Mouse (Mus musculus): ENCODE results near the gene Zbtb12.
"Not testable (repeated sequence)": the region's sequence is repeated elsewhere in the genome, so short reads cannot be mapped to it uniquely, and the experiment has no call there.

Gene Zbtb12

DNA sequence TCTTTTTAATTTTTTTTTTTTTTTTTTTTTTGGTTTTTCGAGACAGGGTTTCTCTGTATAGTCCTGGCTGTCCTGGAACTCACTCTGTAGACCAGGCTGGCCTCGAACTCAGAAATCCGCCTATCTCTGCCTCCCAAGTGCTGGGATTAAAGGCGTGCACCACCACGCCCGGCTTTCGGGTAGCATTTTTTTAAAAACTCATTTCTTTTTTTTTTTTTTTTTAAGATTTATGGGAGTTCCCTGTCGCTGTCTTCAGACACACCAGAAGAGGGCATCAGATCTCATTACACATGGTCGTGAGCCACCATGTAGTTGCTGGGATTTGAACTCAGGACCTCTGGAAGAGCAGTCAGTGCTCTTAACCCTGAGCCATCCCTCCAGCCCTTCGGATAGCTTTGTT is 22.7 kb downstream of the Zbtb12 start:
- DNase-seq (ENCODE audit: extremely low spot score): not testable (repeated sequence)

DNA sequence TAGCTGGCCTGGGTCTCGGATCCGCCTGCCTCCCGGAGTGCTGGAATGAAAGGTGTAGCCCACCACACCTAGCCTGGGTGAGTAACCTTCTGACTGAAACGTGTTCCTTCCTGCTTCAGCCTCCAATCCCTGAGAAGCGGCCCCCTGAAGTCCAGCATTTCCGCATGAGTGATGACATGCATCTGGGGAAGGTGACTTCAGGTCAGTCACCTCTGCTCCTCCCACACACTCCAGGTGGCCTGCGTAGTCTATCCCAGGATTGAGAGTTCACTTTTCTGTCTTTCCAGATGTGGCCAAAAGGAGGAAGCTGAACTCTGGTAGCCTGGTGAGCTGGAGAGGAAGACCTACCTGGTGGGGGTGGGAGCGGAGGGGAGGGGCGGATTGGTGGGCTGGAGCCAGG is 23.6 kb downstream of the Zbtb12 start:
- no peak for DNase-seq (ENCODE audit: extremely low spot score)

DNA sequence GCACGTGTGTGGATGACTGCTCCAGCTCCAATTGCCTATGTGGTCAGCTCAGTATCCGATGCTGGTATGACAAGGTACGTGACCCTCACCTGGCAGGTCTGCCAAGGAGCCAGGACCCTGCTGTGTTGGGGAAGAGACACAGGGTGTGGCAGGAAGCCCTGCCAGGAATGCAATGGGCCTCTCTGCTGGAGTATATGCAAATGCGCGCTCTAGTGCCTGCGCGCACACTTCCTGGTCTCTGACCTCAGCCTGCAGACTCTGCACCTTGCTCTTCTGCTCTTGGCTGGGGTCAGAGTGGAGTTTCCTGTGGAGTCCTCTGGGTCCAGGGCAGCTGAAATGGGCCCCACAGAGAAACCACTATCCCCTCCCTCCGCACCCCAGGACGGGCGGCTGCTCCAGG is 31.7 kb downstream of the Zbtb12 start:
- DNase-seq (ENCODE audit: extremely low spot score): no peak

DNA sequence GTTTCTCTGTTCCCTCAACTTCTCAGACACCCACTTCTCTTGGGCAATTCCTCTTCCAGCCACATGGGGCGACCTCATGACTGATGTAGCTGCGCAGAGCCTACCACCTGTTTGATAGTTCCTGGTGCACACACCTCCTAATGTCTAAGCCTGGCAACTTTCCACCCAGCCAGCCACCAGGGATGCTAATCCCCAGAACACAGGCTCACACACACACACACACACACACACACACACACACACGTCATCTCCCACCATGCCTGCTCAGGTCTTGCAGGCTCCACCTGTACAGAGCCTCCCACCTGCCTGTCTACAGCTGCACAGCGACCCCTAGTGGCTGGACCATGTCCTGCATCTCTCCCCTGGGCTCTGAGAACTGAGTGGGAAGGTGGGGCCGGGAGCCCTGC is 32.7 kb downstream of the Zbtb12 start:
- DNase-seq (ENCODE audit: extremely low spot score): peak; percentile 75

DNA sequence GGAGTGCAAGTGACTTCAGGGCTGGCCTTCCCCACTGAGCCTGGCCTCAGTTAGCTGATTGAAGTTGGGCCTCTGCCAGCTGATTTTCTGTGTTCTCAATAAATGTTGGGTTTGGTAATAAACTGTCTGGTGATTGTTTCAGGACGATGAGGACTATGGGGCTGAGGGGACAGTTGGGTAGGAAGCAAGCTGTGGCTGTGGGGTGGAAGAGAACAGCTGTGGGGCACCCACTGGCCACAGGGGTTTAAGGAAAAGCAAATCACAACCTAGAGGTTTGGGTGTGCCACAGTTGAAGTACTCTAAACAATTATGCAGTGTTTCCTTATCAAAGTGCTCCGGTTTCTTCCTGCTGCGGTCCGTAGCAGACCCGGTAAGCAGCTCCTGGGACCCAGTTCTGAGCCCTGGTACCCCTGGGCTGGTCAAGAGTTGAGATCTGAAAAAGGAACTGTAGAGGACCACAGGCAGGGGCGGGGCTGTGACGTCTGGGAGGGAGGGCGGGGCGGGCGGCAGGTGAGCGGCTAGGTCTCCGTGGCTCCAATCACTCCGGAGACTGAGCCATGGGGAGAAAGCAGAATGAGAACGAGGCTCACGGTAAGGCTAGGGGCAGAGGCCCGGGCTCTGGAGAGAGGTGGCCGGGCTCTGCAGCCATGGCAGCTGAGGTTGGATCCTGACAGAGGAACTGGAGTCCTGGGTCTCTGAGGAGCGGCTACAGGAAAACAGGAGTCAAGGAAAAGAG is 34.8 kb downstream of the Zbtb12 start, which contains the start of gene Slc44a4:
Slc44a4 (plus strand) TSS at position 537 of the 736 bp plus-strand sequence.
- no peak for DNase-seq (ENCODE audit: extremely low spot score)

DNA sequence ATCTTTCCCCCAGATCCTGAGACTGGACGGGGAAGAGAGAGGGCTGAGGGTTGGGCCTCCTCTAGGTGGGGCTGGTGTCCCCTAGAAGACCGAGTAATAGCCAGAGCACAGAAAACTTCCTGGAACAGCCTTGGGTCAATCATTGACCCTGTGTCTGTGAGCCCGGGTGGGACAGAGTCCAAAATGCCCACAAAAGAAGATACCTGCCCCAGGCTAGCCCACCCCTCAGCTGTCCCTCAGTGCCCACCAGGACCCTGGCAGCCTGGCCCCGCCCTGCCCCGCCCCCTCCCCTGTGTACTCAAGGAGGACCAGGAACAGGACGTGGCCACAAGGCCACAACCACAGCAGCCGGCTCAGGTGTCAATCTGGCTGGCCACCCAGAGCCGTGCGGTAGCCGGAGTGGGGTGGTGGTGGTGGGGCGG is 36.1 kb downstream of the Zbtb12 start:
- DNase-seq (ENCODE audit: extremely low spot score): peak; percentile 52

DNA sequence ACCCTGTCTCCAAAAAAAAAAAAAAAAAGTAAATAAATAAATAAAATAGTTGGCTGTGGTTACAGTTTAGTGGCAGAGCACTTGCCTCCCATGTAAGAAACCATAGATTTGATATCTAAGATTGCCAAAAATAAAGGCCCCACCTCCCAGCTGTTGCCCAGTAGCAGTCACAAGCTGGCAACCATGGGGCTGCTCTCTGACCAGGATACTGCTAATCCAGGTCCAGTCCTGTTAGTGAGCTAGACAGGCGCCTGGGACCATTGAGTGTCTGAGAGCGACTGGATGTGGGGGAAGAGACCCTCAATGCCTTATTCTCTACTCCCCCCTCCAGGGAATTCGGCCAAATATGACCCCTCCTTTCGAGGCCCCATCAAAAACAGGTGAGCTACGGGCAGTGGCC is 37.0 kb downstream of the Zbtb12 start:
- no peak for DNase-seq (ENCODE audit: extremely low spot score)

DNA sequence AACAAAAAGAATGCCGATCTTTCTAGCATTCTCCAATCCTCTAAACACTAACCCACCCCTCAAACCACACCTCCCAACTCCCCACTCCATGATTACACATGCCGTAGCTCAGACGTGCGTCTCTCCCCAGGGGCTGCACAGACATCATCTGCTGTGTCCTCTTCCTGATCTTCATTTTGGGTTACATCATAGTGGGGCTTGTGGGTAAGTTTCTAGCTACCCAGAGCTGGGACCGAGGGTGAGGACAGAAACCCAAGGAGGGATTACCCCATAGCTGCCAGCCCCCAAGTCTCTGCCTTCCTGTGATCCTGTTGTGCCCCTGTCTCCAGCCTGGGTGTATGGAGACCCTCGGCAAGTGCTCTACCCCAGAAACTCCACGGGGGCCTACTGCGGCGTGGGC is 37.9 kb downstream of the Zbtb12 start:
- no peak for DNase-seq (ENCODE audit: extremely low spot score)

DNA sequence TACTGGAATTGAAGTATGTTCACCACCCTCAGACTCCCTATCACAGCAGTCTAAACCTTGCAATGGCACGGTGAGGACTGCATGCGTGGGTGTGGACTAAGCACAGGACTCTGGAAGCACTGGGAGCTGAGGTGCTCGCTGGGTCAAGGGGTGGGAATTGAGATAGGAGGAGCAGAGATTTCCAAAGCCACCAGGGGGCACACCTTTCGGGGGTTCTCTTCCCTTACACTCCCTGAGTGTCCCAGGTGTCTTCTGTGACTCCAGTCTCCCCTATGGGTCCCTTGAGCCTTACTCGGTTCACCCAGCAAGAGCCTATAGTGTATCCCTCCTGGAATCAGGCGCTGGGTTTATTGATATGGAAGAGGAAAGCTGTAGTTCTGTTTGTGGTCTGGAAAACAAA is 43.7 kb downstream of the Zbtb12 start:
- no peak for DNase-seq (ENCODE audit: extremely low spot score)

DNA sequence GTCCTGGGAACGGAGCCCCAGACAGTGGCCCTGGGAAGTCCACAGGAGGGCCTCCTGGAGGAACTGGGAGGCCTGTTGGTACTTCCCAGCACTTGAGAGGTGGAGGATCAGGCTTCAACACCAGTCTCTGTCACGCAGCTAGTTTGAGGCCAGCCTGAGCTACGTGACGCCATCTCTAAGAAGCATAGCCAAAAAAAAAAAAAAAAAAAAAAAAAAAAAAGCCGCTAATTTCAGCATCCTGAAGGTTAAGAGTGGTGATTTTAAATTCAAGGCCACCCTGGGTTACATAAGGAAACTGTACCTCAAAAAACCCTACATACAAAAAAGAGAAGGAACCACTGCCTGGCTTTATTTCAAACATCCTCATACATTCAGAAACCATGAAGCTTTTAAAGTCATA is 45.0 kb downstream of the Zbtb12 start:
- no peak for DNase-seq (ENCODE audit: extremely low spot score)

DNA sequence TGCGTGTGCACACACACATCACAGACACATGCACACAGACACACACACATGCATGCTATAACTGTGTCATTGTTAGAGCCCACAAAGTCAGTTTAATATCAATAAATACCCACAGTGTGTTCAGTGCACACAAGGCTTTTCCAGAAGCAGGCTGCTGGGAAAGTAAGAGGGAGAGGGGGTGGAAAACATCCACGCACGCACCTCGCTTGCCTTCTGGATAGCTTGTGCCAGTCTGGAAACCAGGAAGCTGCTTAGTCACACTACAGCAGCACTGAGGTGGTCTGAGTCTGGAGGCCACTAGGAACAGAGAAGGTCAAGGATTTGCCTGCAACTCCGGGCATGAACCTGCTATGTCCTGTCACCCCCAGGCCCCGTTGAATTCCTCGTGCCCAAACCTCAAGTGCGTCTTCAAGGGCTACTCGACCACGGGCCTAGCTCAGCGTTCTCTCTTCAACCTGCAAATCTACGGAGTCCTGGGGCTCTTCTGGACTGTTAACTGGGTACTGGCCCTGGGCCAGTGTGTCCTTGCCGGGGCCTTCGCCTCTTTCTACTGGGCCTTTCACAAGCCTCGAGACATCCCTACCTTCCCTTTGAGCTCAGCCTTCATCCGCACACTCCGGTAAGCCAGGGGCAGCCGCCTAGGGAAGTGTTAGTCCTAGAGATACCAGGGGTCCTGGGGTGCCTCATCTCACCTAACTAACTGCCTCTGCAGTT is 48.2 kb downstream of the Zbtb12 start:
- DNase-seq (ENCODE audit: extremely low spot score): no peak

DNA sequence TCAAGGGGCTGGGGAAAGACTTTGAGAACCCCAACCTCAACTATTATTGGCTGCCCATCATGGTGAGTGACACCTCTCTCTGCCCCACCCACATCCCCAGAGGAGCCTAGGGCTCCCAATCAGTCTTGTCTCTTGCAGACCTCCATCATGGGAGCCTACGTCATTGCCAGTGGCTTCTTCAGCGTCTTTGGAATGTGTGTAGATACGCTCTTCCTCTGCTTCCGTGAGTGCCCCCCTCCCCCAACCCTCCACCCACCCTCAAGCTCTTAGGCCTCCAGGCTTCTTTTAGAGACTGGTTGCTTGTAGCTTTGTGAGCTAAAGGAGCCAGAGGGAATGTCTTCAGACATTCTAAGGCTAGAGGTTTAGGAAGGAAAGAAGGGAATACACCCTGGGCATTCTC is 49.6 kb downstream of the Zbtb12 start:
- DNase-seq (ENCODE audit: extremely low spot score): no peak

DNA sequence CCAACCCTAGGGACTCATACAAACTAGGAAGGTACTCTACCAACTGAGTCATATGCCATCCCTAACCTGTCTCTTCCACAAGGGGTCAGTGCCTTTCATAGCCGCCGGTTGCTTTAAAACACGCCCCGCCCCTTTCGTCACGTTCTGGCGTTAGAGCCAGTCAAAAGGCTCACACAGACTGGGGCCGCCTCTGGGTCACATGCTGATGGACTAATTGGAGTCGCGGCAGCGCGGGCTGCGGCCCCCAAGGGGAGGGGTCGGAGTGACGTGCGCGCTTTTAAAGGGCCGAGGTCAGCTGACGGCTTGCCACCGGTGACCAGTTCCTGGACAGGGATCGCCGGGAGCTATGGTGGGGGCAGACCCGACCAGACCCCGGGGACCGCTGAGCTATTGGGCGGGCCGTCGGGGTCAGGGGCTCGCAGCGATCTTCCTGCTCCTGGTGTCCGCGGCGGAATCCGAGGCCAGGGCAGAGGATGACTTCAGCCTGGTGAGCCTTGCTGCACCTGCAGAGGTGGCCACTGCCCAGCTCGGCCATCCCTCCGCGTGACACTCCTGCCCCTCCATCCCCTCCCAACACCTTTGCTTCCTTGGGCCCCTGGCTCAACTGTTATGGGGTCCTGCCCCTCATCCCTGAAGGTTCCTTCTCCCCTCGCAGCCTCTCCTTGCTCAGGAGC is 51.9 kb downstream of the Zbtb12 start, which contains the start of gene Neu1:
Neu1 (plus strand) TSS at position 193 of the 674 bp plus-strand sequence.
- DNase-seq (ENCODE audit: extremely low spot score): peak; percentile 96

DNA sequence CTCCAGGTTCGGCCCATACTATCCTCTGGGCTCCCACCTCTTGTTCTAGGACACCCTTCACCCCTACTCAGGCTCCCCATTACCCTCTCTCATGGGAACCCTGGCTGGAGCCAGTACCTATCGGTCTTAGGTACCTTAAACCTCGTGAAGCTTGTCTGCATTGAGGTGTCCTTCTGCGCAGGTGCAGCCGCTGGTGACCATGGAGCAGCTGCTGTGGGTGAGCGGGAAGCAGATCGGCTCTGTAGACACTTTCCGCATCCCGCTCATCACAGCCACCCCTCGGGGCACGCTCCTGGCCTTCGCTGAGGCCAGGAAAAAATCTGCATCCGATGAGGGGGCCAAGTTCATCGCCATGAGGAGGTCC is 52.4 kb downstream of the Zbtb12 start:
- no peak for DNase-seq (ENCODE audit: extremely low spot score)

DNA sequence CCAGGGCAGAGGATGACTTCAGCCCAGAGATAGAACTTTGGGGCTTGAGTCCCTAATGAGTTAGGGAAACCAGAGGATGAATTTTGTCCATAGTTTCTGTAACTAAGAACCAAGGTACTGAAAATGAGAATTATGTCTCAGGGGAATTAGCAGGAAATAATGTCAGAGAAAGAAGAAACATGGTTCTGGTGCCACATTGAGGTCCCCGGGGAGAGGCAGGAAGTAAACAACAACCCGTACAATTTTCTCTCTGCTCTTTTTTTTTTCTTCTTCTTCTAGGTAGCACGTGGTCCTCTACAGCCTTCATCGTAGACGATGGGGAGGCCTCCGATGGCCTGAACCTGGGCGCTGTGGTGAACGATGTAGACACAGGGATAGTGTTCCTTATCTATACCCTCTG is 53.0 kb downstream of the Zbtb12 start:
- no peak for DNase-seq (ENCODE audit: extremely low spot score)

DNA sequence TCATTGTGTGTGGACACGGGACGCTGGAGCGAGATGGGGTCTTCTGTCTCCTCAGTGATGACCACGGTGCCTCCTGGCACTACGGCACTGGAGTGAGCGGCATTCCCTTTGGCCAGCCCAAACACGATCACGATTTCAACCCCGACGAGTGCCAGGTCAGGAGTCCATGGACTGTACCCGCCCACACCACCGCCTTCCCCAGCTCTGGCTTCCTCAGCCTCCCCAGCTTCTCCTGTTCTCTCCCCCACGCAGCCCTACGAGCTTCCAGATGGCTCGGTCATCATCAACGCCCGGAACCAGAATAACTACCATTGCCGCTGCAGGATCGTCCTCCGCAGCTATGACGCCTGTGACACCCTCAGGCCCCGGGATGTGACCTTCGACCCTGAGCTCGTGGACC is 54.7 kb downstream of the Zbtb12 start:
- no peak for DNase-seq (ENCODE audit: extremely low spot score)

DNA sequence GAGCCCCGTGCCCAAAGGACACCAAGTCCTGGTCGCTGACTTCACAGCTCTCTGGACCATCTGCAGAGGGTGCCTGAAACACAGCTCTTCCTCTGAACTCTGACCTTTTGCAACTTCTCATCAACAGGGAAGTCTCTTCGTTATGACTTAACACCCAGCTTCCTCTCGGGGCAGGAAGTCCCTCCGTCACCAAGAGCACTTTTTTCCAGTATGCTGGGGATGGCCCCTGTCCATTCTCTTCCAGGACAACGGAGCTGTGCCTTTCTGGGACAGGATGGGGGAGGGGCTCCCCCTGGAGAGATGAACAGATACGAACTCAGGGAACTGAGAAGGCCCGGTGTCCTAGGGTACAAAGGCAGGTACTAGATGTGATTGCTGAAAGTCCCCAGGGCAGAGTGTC is 55.5 kb downstream of the Zbtb12 start:
- no peak for DNase-seq (ENCODE audit: extremely low spot score)

DNA sequence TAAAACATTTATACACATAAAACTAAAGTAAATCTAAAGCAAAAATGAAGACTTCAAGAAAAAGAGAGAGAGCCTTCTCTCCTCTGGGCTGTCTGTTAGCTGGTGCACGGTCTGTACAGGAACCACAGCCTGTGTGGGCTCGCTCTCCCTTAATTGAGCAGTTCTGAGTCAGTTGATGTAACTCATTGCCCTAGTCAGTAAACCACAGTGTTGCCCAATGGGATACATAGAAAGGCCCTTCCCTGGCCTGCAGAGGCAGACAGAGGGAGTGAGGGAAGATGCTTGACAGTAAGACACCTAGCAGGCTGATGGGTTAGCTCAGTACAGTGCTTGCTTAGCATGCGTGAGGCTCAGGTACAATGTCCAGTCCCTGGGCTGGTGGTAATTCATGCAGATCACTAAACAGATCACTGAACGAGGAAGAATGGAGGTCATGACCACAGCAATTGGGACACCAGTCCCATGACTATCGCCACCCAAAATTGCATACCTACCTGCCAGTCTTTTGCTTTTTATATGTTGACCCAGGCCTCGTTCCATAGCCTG is 58.8 kb downstream of the Zbtb12 start:
- no peak for DNase-seq (ENCODE audit: extremely low spot score)

DNA sequence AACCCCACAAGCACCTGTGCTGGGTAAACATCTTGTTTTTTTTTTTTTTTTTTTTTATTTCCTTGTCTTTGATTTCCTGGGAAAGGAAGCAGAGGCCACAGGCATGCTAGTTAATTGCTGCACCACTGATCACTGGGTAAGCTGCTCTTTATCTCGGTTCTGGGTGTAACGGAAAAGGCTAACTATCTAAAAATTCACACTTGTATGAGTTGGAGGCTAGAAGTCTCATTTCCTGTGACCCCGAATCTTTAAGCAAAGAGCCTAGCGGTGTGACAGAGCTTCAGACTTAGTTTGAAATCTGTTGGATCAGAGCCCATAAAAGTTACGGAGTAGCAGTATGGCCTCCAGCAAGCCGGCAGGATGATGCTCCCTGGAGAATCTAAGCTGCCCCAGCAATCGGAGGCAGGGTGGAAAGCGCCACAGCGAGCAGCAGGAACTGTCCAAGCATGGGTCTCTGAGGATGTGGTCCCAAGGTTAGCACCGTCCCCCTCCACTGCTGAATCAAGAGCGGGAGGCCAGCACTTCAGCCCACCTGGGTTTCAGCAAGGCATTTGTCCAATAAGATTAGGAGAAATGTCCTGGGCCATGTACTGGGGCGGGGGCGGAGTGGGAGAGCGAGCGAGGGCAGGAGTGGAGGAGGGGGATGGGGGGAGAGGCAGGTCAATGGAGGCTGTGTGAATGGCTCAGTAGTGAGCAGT is 62.2 kb downstream of the Zbtb12 start:
- peak; percentile 73 for DNase-seq (ENCODE audit: extremely low spot score)

DNA sequence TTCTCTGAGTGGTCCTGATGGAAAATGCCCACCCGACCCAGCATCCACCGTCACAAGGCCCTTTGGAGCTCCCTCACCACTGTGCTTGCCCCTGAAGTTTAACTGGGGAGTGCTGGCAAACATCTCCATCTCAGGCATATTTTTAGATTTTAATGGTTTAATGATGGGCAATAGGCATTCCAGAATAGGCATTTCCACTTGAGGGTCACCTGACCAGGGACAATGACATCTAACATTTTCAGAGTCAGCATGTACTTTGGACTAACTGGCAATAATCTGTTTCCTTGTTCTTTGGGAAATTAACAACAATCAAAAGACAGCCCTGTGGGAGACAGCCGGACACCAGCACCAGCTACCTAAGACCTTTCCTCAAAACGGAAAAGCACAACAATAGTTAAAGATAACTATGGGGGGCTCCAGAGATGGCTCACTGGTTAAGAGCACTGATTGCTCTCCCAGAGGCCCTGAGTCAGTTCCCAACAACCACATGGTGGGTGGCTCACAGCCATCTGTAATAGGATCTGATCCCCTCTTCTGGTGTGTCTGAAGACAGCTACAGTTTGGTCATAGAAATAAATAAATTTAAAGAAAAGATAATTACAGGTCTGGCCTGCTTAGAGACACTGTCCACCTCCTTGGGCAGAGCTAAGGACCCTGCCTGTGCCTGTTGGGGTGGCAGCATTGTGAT is 64.0 kb downstream of the Zbtb12 start:
- no peak for DNase-seq (ENCODE audit: extremely low spot score)

DNA sequence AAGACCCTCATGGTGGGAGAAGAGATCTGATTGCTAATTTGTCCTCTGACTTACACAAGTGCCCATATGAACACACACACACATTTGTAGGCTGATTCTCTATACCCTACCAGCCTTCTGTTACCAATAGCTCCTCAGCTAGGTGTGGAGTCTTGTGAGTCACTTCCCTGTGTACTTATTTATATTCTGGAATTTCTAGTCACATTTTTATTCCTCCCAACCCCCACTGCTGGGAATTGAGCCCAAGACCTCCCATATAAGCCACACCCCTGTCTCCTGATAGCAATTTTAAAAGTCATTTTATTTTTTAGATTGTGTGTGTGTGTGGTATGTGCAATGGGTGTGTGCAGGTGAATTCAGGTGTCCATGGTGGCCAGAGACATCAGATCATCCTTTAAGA is 65.1 kb downstream of the Zbtb12 start:
- DNase-seq (ENCODE audit: extremely low spot score): no peak

All from embryo, embryonic 9.5 days (tissue).